Mouse (Mus musculus): ENCODE results near the gene Larp4b. TPM values are rescaled to one million over a fixed set of nuclear protein-coding genes. Genes with fewer than 3 reads are reported as not detected.
"Not testable (repeated sequence)": the region's sequence is repeated elsewhere in the genome, so short reads cannot be mapped to it uniquely, and the experiment has no call there.

The Larp4b gene
- 27.8 and 30.3 TPM in 2 replicates for polyA plus RNA-seq (2015; fragmentation: Nextera tagmentation; extraction: Ambion mirVana)

GRCm38 (mm10) chr13:9093316-9094155 lies at the start of gene Larp4b:
Gene Larp4b, plus strand, starts transcription at chr13:9093881.
- Histone ChIP-seq H3K9me3 (no peaks in the 10 kb centered on the region), H3K4me2 (peak within 1 kb of the TSS; percentile 90), H3K4me3 (peak within 1 kb of the TSS; percentile 96), H3K4me1 (peaks cover 9% of the 10 kb centered on the region; the same call in 1 of the 2 replicates), H3K27me3 (no peaks in the 10 kb centered on the region), H3K27ac (peak within 1 kb of the TSS; percentile 96), H3K36me3 (no peaks in the 10 kb centered on the region), H3K9ac (peak within 1 kb of the TSS; percentile 95)
- peak; percentile 100 for ATAC-seq (ENCODE audit: insufficient number of reproducible peaks, low FRiP score, low TSS enrichment, low read depth)
- under 1% methylated on average over 92 of the region's 92 CpGs for WGBS

GRCm38 (mm10) chr13:9044731-9045130 lies 49.0 kb upstream of the Larp4b start:
- Histone ChIP-seq H3K9me3 (no peaks in the 10 kb centered on the region), H3K27me3 (no peaks in the 10 kb centered on the region), H3K36me3 (no peaks in the 10 kb centered on the region), H3K9ac (no peak overlapping the region), H3K27ac (no peak overlapping the region), H3K4me1 (peaks cover 3% of the 10 kb centered on the region), H3K4me2 (no peak overlapping the region), H3K4me3 (no peak overlapping the region)
- WGBS = 100% methylated on average over 1 of the region's 1 CpGs
- ATAC-seq (ENCODE audit: insufficient number of reproducible peaks, low FRiP score, low TSS enrichment, low read depth) = no peak

GRCm38 (mm10) chr13:9052049-9052691 lies 41.5 kb upstream of the Larp4b start:
- H3K27me3 ChIP-seq; H3K9me3 ChIP-seq; H3K4me1 ChIP-seq; H3K27ac ChIP-seq; H3K4me3 ChIP-seq; H3K9ac ChIP-seq; H3K4me2 ChIP-seq; ATAC-seq (ENCODE audit: insufficient number of reproducible peaks, low FRiP score, low TSS enrichment, low read depth); H3K36me3 ChIP-seq: not testable (repeated sequence)
- WGBS = 55% methylated on average over 10 of the region's 10 CpGs

- no peak for ATAC-seq (ENCODE audit: insufficient number of reproducible peaks, low FRiP score, low TSS enrichment, low read depth)
- Histone ChIP-seq H3K27ac (no peak overlapping the region), H3K36me3 (no peaks in the 10 kb centered on the region), H3K4me3 (no peak overlapping the region), H3K9me3 (no peaks in the 10 kb centered on the region), H3K27me3 (no peaks in the 10 kb centered on the region), H3K4me1 (peaks cover 5% of the 10 kb centered on the region; the same call in 1 of the 2 replicates), H3K4me2 (no peak overlapping the region), H3K9ac (no peak overlapping the region)
- WGBS = 59% methylated on average over 1 of the region's 1 CpGs
Observed at GRCm38 (mm10) chr13:9057277-9057676, 36.4 kb upstream of the Larp4b start.

- 79% methylated on average over 4 of the region's 4 CpGs for WGBS
- Histone ChIP-seq H3K36me3 (no peaks in the 10 kb centered on the region), H3K4me1 (peaks cover 5% of the 10 kb centered on the region; the same call in 1 of the 2 replicates), H3K9ac (no peak overlapping the region), H3K27me3 (no peaks in the 10 kb centered on the region), H3K4me3 (no peak overlapping the region), H3K9me3 (no peaks in the 10 kb centered on the region), H3K4me2 (no peak overlapping the region), H3K27ac (no peak overlapping the region)
- no peak for ATAC-seq (ENCODE audit: insufficient number of reproducible peaks, low FRiP score, low TSS enrichment, low read depth)
Observed at GRCm38 (mm10) chr13:9058706-9059105, 35.0 kb upstream of the Larp4b start.

- H3K27me3 ChIP-seq = no peaks in the 10 kb centered on the region
- no peak overlapping the region for H3K27ac ChIP-seq
- WGBS = 85% methylated on average over 4 of the region's 4 CpGs
- no peak for ATAC-seq (ENCODE audit: insufficient number of reproducible peaks, low FRiP score, low TSS enrichment, low read depth)
- H3K36me3 ChIP-seq = no peaks in the 10 kb centered on the region
- H3K4me1 ChIP-seq = peaks cover 5% of the 10 kb centered on the region; the same call in 1 of the 2 replicates
- H3K4me3 ChIP-seq = no peak overlapping the region
- H3K4me2 ChIP-seq = no peak overlapping the region
- no peaks in the 10 kb centered on the region for H3K9me3 ChIP-seq
- no peak overlapping the region for H3K9ac ChIP-seq
Observed at GRCm38 (mm10) chr13:9061394-9061793, 32.3 kb upstream of the Larp4b start.

- 65% methylated on average over 2 of the region's 2 CpGs for WGBS
- no peak overlapping the region for H3K4me2 ChIP-seq
- no peak overlapping the region for H3K27ac ChIP-seq
- H3K9me3 ChIP-seq = no peaks in the 10 kb centered on the region
- H3K36me3 ChIP-seq = no peaks in the 10 kb centered on the region
- no peak for ATAC-seq (ENCODE audit: insufficient number of reproducible peaks, low FRiP score, low TSS enrichment, low read depth)
- H3K4me3 ChIP-seq = no peak overlapping the region
- H3K27me3 ChIP-seq = no peaks in the 10 kb centered on the region
- no peaks in the 10 kb centered on the region for H3K4me1 ChIP-seq
- no peak overlapping the region for H3K9ac ChIP-seq
Observed at GRCm38 (mm10) chr13:9064196-9064595, 29.5 kb upstream of the Larp4b start.

- no peaks in the 10 kb centered on the region for H3K36me3 ChIP-seq
- 46% methylated on average over 5 of the region's 5 CpGs for WGBS
- H3K27ac ChIP-seq = no peak overlapping the region
- no peaks in the 10 kb centered on the region for H3K27me3 ChIP-seq
- H3K4me3 ChIP-seq = no peak overlapping the region
- no peak overlapping the region for H3K9ac ChIP-seq
- no peak overlapping the region for H3K4me2 ChIP-seq
- H3K9me3 ChIP-seq = no peaks in the 10 kb centered on the region
- ATAC-seq (ENCODE audit: insufficient number of reproducible peaks, low FRiP score, low TSS enrichment, low read depth) = no peak
- H3K4me1 ChIP-seq = no peaks in the 10 kb centered on the region
Observed at GRCm38 (mm10) chr13:9066107-9066506, 27.6 kb upstream of the Larp4b start.

DNA sequence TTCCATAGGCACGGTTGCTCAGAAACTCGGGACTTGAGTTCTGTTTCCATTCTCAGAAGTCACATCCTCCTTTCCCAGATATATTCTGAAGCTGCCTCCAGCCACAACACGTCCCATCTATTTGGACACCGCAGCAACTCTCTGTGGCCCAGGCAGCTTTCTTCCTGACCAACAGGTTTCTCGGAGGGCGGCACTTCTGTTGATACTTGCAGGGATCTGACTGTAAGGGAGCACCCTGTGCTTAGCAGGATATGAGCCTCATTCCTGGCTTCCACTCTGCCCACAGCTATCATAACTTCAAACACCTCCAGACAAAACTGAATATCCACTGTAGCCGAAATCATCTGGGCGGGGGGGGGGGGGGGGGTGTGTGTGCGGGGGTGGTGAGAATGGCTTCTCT lies 22.7 kb upstream of the Larp4b start:
- H3K9ac ChIP-seq = no peak overlapping the region

GRCm38 (mm10) chr13:9073818-9074217 lies 19.9 kb upstream of the Larp4b start:
- ATAC-seq (ENCODE audit: insufficient number of reproducible peaks, low FRiP score, low TSS enrichment, low read depth) = no peak
- Histone ChIP-seq H3K27ac (no peak overlapping the region), H3K36me3 (no peaks in the 10 kb centered on the region), H3K4me3 (no peak overlapping the region), H3K9ac (no peak overlapping the region), H3K4me2 (no peak overlapping the region), H3K27me3 (no peaks in the 10 kb centered on the region), H3K4me1 (no peaks in the 10 kb centered on the region), H3K9me3 (no peaks in the 10 kb centered on the region)
- 57% methylated on average over 4 of the region's 4 CpGs for WGBS

More for the DNA sequence above, 22.7 kb upstream of the Larp4b start:
- ATAC-seq (ENCODE audit: insufficient number of reproducible peaks, low FRiP score, low TSS enrichment, low read depth) = no peak
- Histone ChIP-seq H3K4me1 (no peaks in the 10 kb centered on the region), H3K27me3 (no peaks in the 10 kb centered on the region), H3K4me3 (no peak overlapping the region), H3K36me3 (no peaks in the 10 kb centered on the region), H3K4me2 (no peak overlapping the region), H3K27ac (no peak overlapping the region), H3K9me3 (no peaks in the 10 kb centered on the region)
- WGBS = 71% methylated on average over 8 of the region's 9 CpGs

GRCm38 (mm10) chr13:9075825-9076592 lies 17.7 kb upstream of the Larp4b start:
- Histone ChIP-seq H3K4me1 (no peaks in the 10 kb centered on the region), H3K36me3 (no peaks in the 10 kb centered on the region), H3K27ac (no peak overlapping the region), H3K9ac (no peak overlapping the region), H3K4me3 (no peak overlapping the region), H3K4me2 (no peak overlapping the region), H3K9me3 (no peaks in the 10 kb centered on the region), H3K27me3 (no peaks in the 10 kb centered on the region)
- WGBS = 74% methylated on average over 7 of the region's 7 CpGs
- ATAC-seq (ENCODE audit: insufficient number of reproducible peaks, low FRiP score, low TSS enrichment, low read depth) = no peak

Data from limb, embryonic 15.5 days (tissue).